In the genomic region with DNA sequence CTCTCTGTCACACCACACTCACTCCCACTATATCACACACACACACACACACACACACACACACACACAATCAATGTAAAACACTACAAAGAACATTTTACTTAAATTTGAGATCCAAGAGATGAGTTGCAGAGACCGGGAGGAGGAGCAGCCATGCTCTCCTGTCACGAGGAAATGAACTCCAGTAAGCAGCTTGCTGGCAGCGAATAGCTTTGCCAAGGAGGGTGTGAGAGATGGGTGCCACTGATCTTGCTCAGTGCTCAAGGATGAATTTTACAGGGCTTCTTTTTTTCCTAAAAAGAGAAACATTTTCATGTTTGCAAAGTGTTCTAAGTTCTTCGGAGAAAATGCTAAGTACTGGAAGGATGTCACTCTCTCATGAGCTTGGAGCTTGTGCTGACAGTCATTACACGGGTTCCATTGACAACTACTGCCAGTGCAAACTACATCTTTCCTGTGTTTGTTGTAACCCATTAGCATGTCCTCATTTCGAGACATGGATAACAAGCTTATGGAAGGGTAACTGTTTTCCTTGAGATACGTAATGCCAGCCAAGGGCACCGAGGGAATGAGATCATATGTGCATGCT, we compare ENCODE assay signal across 32 mouse cellular contexts.
DNase-seq lines count a peak whose midpoint lies in the region; ATAC-seq lines count a peak whose summit lies in the region.
"Had no signal": no experiment of that assay in that cellular context is flagged by ENCODE, and none has a peak within 500 bp of the region (broad histone marks: within the 10 kb centered on the region; RNA-seq: fewer than 3 reads in every experiment).

No protein-coding gene starts in this region.

- DNase-seq in forebrain, embryonic 14.5 days (ENCODE audit: low spot score) = peak; percentile 30
- DNase-seq in lung, postnatal 10 days = peak; percentile 5
- no peak for DNase-seq in lung, postnatal 4 days
- no peak for DNase-seq in cerebellum, postnatal 25 days
- no peak for DNase-seq in ovary, postnatal 10 days (ENCODE audit: low spot score)
- DNase-seq: adrenal gland, postnatal 10 days; adrenal gland, postnatal 36 days; B cell, adult 2 months; cerebellum, adult 11 months; cerebellum, adult 2 months; cerebellum, adult 9-11 months; cerebellum, postnatal 36 days; embryo, embryonic 11 days; gastrocnemius, postnatal 10 days; gastrocnemius, postnatal 36 days; heart, adult 2 months; heart, postnatal 14 days; heart, postnatal 4 days had no signal

- no peaks in the 10 kb centered on the region for H3K36me3 ChIP-seq in forebrain, embryonic 14.5 days (ENCODE audit: control insufficient read depth, insufficient read depth, low read length)
- no peaks in the 10 kb centered on the region for H3K36me3 ChIP-seq in forebrain, embryonic 12.5 days (replicated peaks)
- no peaks in the 10 kb centered on the region for H3K36me3 ChIP-seq in forebrain, embryonic 16.5 days (ENCODE audit: control insufficient read depth, insufficient read depth)
- H3K36me3 ChIP-seq: embryonic facial prominence, embryonic 10.5 days; embryonic facial prominence, embryonic 13.5 days; G1E; heart, embryonic 10.5 days; heart, embryonic 13.5 days had no signal

- WGBS in forebrain, embryonic 14.5 days = 62% methylated on average over 8 of the region's 8 CpGs
- 84% methylated on average over 8 of the region's 8 CpGs for WGBS in forebrain, embryonic 12.5 days
- WGBS in forebrain, embryonic 16.5 days = 59% methylated on average over 8 of the region's 8 CpGs

- peaks cover 4% of the 10 kb centered on the region; the same call in 1 of the 2 replicates for H3K4me1 ChIP-seq in forebrain, embryonic 14.5 days (ENCODE audit: control insufficient read depth, insufficient read depth, low read length)
- no peaks in the 10 kb centered on the region for H3K4me1 ChIP-seq in forebrain, embryonic 12.5 days
- H3K4me1 ChIP-seq in forebrain, embryonic 16.5 days (replicated peaks; ENCODE audit: control insufficient read depth, insufficient read depth, low read length) = peaks cover 12% of the 10 kb centered on the region
- H3K4me1 ChIP-seq: embryonic facial prominence, embryonic 10.5 days; embryonic facial prominence, embryonic 13.5 days; heart, embryonic 10.5 days; heart, embryonic 13.5 days had no signal

- H3K27ac ChIP-seq in forebrain, embryonic 14.5 days (ENCODE audit: low read depth, low read length) = 0 out of 2 replicates have a peak overlapping the region, but pooled peaks have one; percentile 5
- H3K27ac ChIP-seq in forebrain, embryonic 12.5 days = no peak overlapping the region
- no peak overlapping the region for H3K27ac ChIP-seq in forebrain, embryonic 16.5 days (ENCODE audit: low read length)
- H3K27ac ChIP-seq: embryonic facial prominence, embryonic 10.5 days; embryonic facial prominence, embryonic 13.5 days; heart, adult 2 months; heart, embryonic 10.5 days; heart, embryonic 13.5 days; hindbrain, embryonic 14.5 days; hindbrain, postnatal 0 days had no signal

- no peaks in the 10 kb centered on the region for H3K9me3 ChIP-seq in forebrain, embryonic 14.5 days (replicated peaks; ENCODE audit: control insufficient read depth, low read length)
- H3K9me3 ChIP-seq in forebrain, embryonic 12.5 days = 0 out of 2 replicates have a peak, but pooled peaks cover 5% of the 10 kb centered on the region
- no peaks in the 10 kb centered on the region for H3K9me3 ChIP-seq in forebrain, embryonic 16.5 days (ENCODE audit: control insufficient read depth, low read length)
- H3K9me3 ChIP-seq: embryonic facial prominence, embryonic 10.5 days; embryonic facial prominence, embryonic 13.5 days; G1E; heart, embryonic 10.5 days; heart, embryonic 13.5 days had no signal

- no peak overlapping the region for H3K4me3 ChIP-seq in forebrain, embryonic 14.5 days (ENCODE audit: low read depth, low read length)
- no peak overlapping the region for H3K4me3 ChIP-seq in forebrain, embryonic 12.5 days (replicated peaks)
- H3K4me3 ChIP-seq in forebrain, embryonic 16.5 days (replicated peaks; ENCODE audit: low read length) = no peak overlapping the region
- H3K4me3 ChIP-seq: embryonic facial prominence, embryonic 10.5 days; embryonic facial prominence, embryonic 13.5 days; erythroblast, embryonic 14.5 days; heart, adult 2 months; heart, embryonic 10.5 days; heart, embryonic 13.5 days had no signal

- no peaks in the 10 kb centered on the region for H3K27me3 ChIP-seq in forebrain, embryonic 14.5 days (replicated peaks; ENCODE audit: control insufficient read depth, insufficient read depth, low read length)
- H3K27me3 ChIP-seq in forebrain, embryonic 12.5 days = no peaks in the 10 kb centered on the region
- no peaks in the 10 kb centered on the region for H3K27me3 ChIP-seq in forebrain, embryonic 16.5 days (replicated peaks; ENCODE audit: control insufficient read depth, insufficient read depth, low read length)
- H3K27me3 ChIP-seq: CH12.LX; embryonic facial prominence, embryonic 13.5 days; heart, embryonic 13.5 days had no signal

- peak; percentile 60; the same call in 1 of the 2 replicates for ATAC-seq in forebrain, embryonic 14.5 days
- ATAC-seq in forebrain, embryonic 12.5 days (ENCODE audit: low FRiP score) = no peak
- peak; percentile 65 for ATAC-seq in forebrain, embryonic 16.5 days
- ATAC-seq: hindbrain, postnatal 0 days; inflammation-experienced regulatory T-cells, adult 6 months; intestine, embryonic 16.5 days; Patski had no signal

- H3K9ac ChIP-seq in forebrain, embryonic 14.5 days (ENCODE audit: low read length) = no peak overlapping the region
- H3K9ac ChIP-seq in forebrain, embryonic 12.5 days = no peak overlapping the region
- H3K9ac ChIP-seq in forebrain, embryonic 16.5 days (replicated peaks; ENCODE audit: low read depth, low read length) = no peak overlapping the region
- H3K9ac ChIP-seq: embryonic facial prominence, embryonic 13.5 days; heart, embryonic 13.5 days; hindbrain, embryonic 14.5 days had no signal

- H3K4me2 ChIP-seq in forebrain, embryonic 14.5 days (ENCODE audit: low read length) = no peak overlapping the region
- H3K4me2 ChIP-seq in forebrain, embryonic 12.5 days = no peak overlapping the region
- no peak overlapping the region for H3K4me2 ChIP-seq in forebrain, embryonic 16.5 days (ENCODE audit: low read length)
- H3K4me2 ChIP-seq: embryonic facial prominence, embryonic 13.5 days; heart, embryonic 13.5 days; hindbrain, embryonic 14.5 days had no signal

Comparison
In these comparisons a context has a peak if more than half of its experiments do, and no peak if none do; other contexts are left out.
1. DNase-seq: peak in forebrain, embryonic 14.5 days (single experiment) and lung, postnatal 10 days (single experiment); none in lung, postnatal 4 days (0 of 2), cerebellum, postnatal 25 days (0 of 2) and ovary, postnatal 10 days (single experiment).